Mouse (Mus musculus): ENCODE data around the gene Nemp2. TPM values are rescaled to one million over a fixed set of nuclear protein-coding genes. Genes with fewer than 3 reads are reported as not detected.

Gene Nemp2
- 10 to 100 TPM; 33.8 to 40.8 TPM for total RNA-seq (2023)

DNA sequence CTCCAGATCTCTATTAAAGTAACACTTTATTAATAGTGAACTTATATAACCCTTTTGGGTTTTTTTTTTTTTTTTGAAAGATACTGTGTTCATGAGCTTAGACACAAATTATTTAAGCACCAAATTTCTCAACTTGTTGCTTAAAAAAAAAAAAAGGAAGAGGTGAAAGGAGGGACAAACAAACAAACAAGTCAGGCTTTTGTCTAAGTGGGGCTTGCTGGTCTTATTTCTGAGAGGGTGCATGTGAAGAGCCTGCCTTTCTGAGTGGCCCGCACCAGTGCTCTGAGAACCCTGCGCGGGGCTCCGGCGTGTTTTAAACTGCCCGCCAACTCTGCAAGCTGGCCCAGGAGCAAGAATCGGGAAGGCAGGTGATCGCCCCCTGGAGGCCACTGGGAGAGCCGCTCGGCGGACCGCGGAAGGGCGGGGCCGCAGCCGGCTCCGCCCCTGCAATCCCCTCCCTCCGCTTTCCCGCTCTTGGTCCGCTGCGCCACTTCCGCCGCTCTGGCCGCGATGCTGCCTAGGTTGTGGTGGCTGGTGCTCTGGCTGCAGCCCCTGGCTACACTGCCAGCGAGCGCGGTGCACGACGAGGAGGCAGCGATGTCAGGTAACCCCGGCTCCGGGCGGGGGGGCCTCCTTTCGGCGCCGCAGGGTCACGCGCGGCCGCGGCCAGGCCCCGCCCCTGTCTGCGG is at the start of gene Nemp2:
Nemp2 (plus strand) TSS at position 456 of the 689 bp plus-strand sequence.

Other genes with a start within 250 kb of the Nemp2 start
- gene Nab1, start 130.0 kb upstream of the Nemp2 start, total RNA-seq (2023), result 10 to 100 TPM; 63.4 to 64.2 TPM
- 10 to 100 TPM; 29.0 to 34.4 TPM for gene Mfsd6, start 96.8 kb downstream of the Nemp2 start, total RNA-seq (2023)
- gene Inpp1, start 187.0 kb downstream of the Nemp2 start, total RNA-seq (2023), result 10 to 100 TPM; 61.0 to 61.1 TPM
- 10 to 100 TPM; 23.5 to 23.9 TPM for gene Hibch, start 214.2 kb downstream of the Nemp2 start, total RNA-seq (2023)

Data from T-cell, adult 66 days (primary cell).